Mouse (Mus musculus) stomach, embryonic 14.5 days (tissue): ENCODE results near the gene Grik5. TPM values are rescaled to one million over a fixed set of nuclear protein-coding genes. Genes with fewer than 3 reads are reported as not detected.
A peak's percentile ranks its signal among the peaks of the same experiment; 100 is the strongest.

Experiments
- ATAC-seq: fragments of 200-750 bp; cut with Nextera tagmentation; 2 replicates; pipeline ENCODE4 v1.8.0; 2017; ENCODE audit warnings: low read depth, moderate TSS enrichment; ENCODE audit not compliant: insufficient number of reproducible peaks, insufficient read depth, low FRiP score
- H3K27ac ChIP-seq: fragments of 300-500 bp; sonication (generic); 2 replicates; pipeline ENCODE4 v1.5.1; 2014; ENCODE audit warnings: mild to moderate bottlenecking, low read length, moderate library complexity, mixed read lengths
- H3K27me3 ChIP-seq: fragments of 300-500 bp; sonication (generic); 2 replicates; pipeline ENCODE4 v1.6.1; 2014; ENCODE audit warnings: low read length, control low read depth, mixed read lengths; ENCODE audit not compliant: control insufficient read depth, insufficient read depth
- H3K36me3 ChIP-seq: fragments of 300-500 bp; sonication (generic); 2 replicates; pipeline ENCODE4 v1.6.1; 2014; ENCODE audit warnings: mild to moderate bottlenecking, control low read depth, low read length, moderate library complexity, mixed read lengths; ENCODE audit not compliant: control insufficient read depth, insufficient read depth
- H3K4me1 ChIP-seq: fragments of 300-500 bp; sonication (generic); 2 replicates; pipeline ENCODE4 v1.6.1; 2014; ENCODE audit warnings: low read length, control low read depth, mixed read lengths; ENCODE audit not compliant: control insufficient read depth, insufficient read depth
- H3K4me2 ChIP-seq: fragments of 300-500 bp; sonication (generic); replicated peaks from 2 replicates; pipeline ENCODE4 v1.6.1; 2014; ENCODE audit warnings: low read depth, low read length, control low read depth
- H3K4me3 ChIP-seq: fragments of 300-500 bp; sonication (generic); 2 replicates; pipeline ENCODE4 v1.5.1; 2014; ENCODE audit warnings: low read depth, low read length, control low read depth
- H3K9ac ChIP-seq: fragments of 300-500 bp; sonication (generic); replicated peaks from 2 replicates; pipeline ENCODE4 v1.6.1; 2014; ENCODE audit warnings: low read depth, mild to moderate bottlenecking, control low read depth, low read length, moderate library complexity, mixed read lengths
- H3K9me3 ChIP-seq: fragments of 300-500 bp; sonication (generic); 2 replicates; pipeline ENCODE4 v1.6.1; 2016; ENCODE audit warnings: low read depth, low read length, control low read depth; ENCODE audit not compliant: control insufficient read depth
- WGBS: fragments of 180-500 bp; shearing (Covaris S2); extraction: QIAGEN DNeasy Blood & Tissue Kit; methylation state at CpG from one replicate; pipeline ENCODE4 v1.1.7; 2014; 5-methylcytosine and 5-hydroxymethylcytosine counted together
- polyA plus RNA-seq: library from polyadenylated mRNA; unstranded; fragments of >200 nt; fragmentation: Nextera tagmentation; extraction: Ambion mirVana; gene quantifications from 2 replicates; pipeline ENCODE4 v1.2.1, GENCODE M21; 2014

The Grik5 gene
- polyA plus RNA-seq, 1 experiment from 2014 or later = 12.3 TPM

DNA sequence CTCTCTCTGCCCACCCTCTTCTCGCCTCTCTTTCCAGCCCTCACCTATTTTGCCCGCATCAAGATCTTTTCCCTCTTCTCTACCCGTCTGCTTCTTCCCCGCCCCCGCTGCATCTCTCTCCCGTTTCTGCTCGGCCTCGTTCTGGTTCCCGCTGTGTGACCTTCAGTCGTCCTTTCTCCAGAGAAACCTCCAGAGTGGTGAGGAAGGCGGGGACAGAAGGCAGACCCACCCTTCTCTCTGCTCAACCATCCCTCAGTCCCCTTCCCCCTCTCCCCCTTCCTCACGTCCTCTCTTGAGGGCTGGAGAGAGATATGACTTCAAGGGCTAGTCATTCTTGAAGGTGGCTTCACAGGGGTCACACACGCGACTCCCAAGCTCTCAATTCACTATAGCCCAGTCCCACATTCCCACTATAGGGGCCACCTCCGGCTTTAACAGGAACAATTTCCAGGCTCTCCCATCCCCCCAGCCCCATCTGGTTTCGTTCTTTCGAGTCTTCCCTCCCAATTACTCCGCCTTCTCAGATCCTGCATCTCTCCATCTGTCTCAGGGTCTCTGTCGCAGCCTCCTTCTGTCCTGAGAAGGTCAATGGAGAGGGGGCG lies 62.9 kb downstream of the Grik5 start:
- Histone ChIP-seq H3K4me3 (no peak overlapping the region), H3K4me1 (peaks cover 2% of the 10 kb centered on the region; the same call in 1 of the 2 replicates), H3K9me3 (no peaks in the 10 kb centered on the region), H3K4me2 (no peak overlapping the region), H3K36me3 (no peaks in the 10 kb centered on the region; the same call in 1 of the 2 replicates), H3K27ac (no peak overlapping the region), H3K27me3 (peaks cover 63% of the 10 kb centered on the region), H3K9ac (no peak overlapping the region)
- ATAC-seq = no peak
- WGBS = 12% methylated on average over 20 of the region's 20 CpGs

- H3K4me3 ChIP-seq = no peak overlapping the region
Measured at GRCm38 (mm10) chr7:25008635-25009034, 63.5 kb downstream of the Grik5 start.

DNA sequence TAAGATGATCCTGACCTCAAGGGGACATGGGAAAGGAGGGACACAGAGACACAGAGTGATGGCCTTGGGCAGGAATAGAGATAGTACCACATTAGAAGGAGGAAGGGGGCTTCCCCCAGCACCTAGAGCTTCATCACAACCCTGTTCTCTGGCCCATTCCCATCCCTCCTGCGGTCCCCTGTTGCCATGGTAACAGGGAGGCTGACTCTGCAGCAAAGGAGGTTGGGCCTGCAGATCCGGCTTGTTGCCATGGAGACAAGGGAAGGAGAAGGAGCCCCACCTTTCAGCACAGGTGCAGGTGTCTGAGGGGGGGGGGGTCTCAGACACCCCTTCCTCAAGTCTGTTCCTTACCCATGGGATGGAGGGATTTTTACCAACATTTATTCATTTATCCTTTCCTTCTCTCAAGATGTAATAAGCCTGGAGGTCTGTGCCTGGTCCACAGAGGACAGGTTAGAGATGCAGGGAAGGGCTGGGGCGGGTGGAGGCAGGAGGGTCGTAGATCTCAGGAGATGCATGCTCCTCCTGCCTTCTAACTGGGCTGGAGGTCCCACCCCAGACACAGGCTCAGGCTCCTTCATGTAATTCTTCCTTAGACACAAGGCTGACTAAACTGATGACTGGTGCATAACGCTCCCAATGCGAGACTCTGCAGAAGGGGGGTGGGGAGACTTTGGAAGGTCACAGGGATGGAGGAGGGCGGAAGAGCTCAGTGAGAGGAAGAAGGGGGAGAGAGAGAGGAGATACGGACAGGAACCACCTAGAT lies 64.4 kb downstream of the Grik5 start:
- H3K4me1 ChIP-seq = peaks cover 8% of the 10 kb centered on the region; the same call in 1 of the 2 replicates
- H3K27ac ChIP-seq = no peak overlapping the region
- ATAC-seq = no peak
- no peak overlapping the region for H3K4me2 ChIP-seq
- no peak overlapping the region for H3K4me3 ChIP-seq
- H3K36me3 ChIP-seq = no peaks in the 10 kb centered on the region
- 28% methylated on average over 8 of the region's 8 CpGs for WGBS
- H3K9me3 ChIP-seq = no peaks in the 10 kb centered on the region
- H3K27me3 ChIP-seq = peaks cover 63% of the 10 kb centered on the region
- no peak overlapping the region for H3K9ac ChIP-seq

More at GRCm38 (mm10) chr7:25008635-25009034, 63.5 kb downstream of the Grik5 start:
- Histone ChIP-seq H3K27ac (no peak overlapping the region), H3K27me3 (peaks cover 63% of the 10 kb centered on the region), H3K36me3 (no peaks in the 10 kb centered on the region; the same call in 1 of the 2 replicates), H3K9ac (no peak overlapping the region), H3K4me2 (no peak overlapping the region), H3K9me3 (no peaks in the 10 kb centered on the region), H3K4me1 (peaks cover 2% of the 10 kb centered on the region; the same call in 1 of the 2 replicates)
- WGBS = under 1% methylated on average over 17 of the region's 17 CpGs
- no peak for ATAC-seq

- 81% methylated on average over 12 of the region's 12 CpGs for WGBS
- H3K27me3 ChIP-seq = peaks cover 63% of the 10 kb centered on the region
Measured at GRCm38 (mm10) chr7:25006586-25007364, 65.4 kb downstream of the Grik5 start.

DNA sequence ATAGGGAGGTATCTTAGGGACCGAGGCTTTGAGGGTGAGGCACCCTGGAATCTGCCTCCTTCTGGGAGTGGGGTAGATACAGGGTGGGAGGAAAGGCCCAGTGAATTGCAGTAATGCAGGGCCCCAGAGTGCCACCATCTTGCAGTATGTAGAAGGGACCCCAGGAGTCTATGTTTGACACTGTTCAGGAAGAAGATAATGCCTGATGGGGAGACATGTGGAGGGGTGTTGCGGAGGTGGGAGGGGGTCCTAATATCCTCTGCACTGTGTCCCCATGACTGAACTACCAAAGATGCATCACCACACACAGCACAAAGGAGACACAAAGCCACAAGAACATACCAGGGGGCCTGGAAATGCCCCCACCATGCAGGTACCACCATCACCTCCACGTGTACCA lies 66.0 kb downstream of the Grik5 start:
- ATAC-seq = no peak
- H3K4me3 ChIP-seq = peak overlapping the region; percentile 33; the same call in 1 of the 2 replicates
- H3K27ac ChIP-seq = no peak overlapping the region
- no peaks in the 10 kb centered on the region for H3K9me3 ChIP-seq
- H3K9ac ChIP-seq = no peak overlapping the region
- no peaks in the 10 kb centered on the region for H3K36me3 ChIP-seq
- H3K4me2 ChIP-seq = peak overlapping the region; percentile 70; the same call in 1 of the 2 replicates
- WGBS = 74% methylated on average over 3 of the region's 3 CpGs
- peaks cover 59% of the 10 kb centered on the region for H3K27me3 ChIP-seq
- H3K4me1 ChIP-seq = peaks cover 8% of the 10 kb centered on the region; the same call in 1 of the 2 replicates

More at GRCm38 (mm10) chr7:25006586-25007364, 65.4 kb downstream of the Grik5 start:
- Histone ChIP-seq H3K9me3 (no peaks in the 10 kb centered on the region), H3K4me3 (no peak overlapping the region), H3K36me3 (no peaks in the 10 kb centered on the region), H3K27ac (no peak overlapping the region), H3K9ac (no peak overlapping the region), H3K4me1 (peaks cover 8% of the 10 kb centered on the region; the same call in 1 of the 2 replicates), H3K4me2 (no peak overlapping the region)
- ATAC-seq = no peak

- peak within 1 kb of the TSS; percentile 70 for H3K4me2 ChIP-seq
- H3K27ac ChIP-seq = no peak within 1 kb of the TSS
- peak within 1 kb of the TSS; percentile 14; the same call in 1 of the 2 replicates for H3K9ac ChIP-seq
- ATAC-seq = peak; percentile 51; the same call in 1 of the 2 replicates
- 1% methylated on average over 52 of the region's 54 CpGs for WGBS
- peak within 1 kb of the TSS; percentile 33 for H3K4me3 ChIP-seq
- H3K27me3 ChIP-seq = peaks cover 53% of the 10 kb centered on the region
- no peaks in the 10 kb centered on the region for H3K36me3 ChIP-seq
- peaks cover 8% of the 10 kb centered on the region; the same call in 1 of the 2 replicates for H3K4me1 ChIP-seq
- no peaks in the 10 kb centered on the region for H3K9me3 ChIP-seq
Measured at GRCm38 (mm10) chr7:25005421-25006065, 66.6 kb downstream of the Grik5 start, which contains the start of gene Atp1a3. Atp1a3 (minus strand) TSS chr7:25005958.

GRCm38 (mm10) chr7:25004806-25005205 lies 67.3 kb downstream of the Grik5 start:
- Histone ChIP-seq H3K27ac (no peak overlapping the region), H3K9me3 (no peaks in the 10 kb centered on the region), H3K4me3 (no peak overlapping the region), H3K9ac (no peak overlapping the region), H3K4me1 (peaks cover 5% of the 10 kb centered on the region; the same call in 1 of the 2 replicates), H3K27me3 (peaks cover 46% of the 10 kb centered on the region), H3K4me2 (no peak overlapping the region; the same call in 1 of the 2 replicates), H3K36me3 (no peaks in the 10 kb centered on the region)
- ATAC-seq = no peak
- WGBS = 40% methylated on average over 7 of the region's 9 CpGs
